Mouse (Mus musculus): Measurements from ENCODE around the gene Uqcr10.

Uqcr10 gene

GRCm38 (mm10) chr11:4704072-4704964 is at the start of gene Uqcr10, which contains the start of gene Zmat5:
Gene Uqcr10 (minus strand): TSS chr11:4704342.
Gene Zmat5 (plus strand): TSS chr11:4704678.
- peak; percentile 94 for DNase-seq

GRCm38 (mm10) chr11:4752836-4753235 is 48.7 kb upstream of the Uqcr10 start:
- DNase-seq: no peak

- DNase-seq: peak; percentile 79 to 81
Measured at GRCm38 (mm10) chr11:4750263-4750662, 46.1 kb upstream of the Uqcr10 start.

- no peak for DNase-seq
Measured at GRCm38 (mm10) chr11:4747285-4747684, 43.1 kb upstream of the Uqcr10 start.

GRCm38 (mm10) chr11:4746733-4747132 is 42.6 kb upstream of the Uqcr10 start, which contains the start of gene Cabp7:
Gene Cabp7 (minus strand): TSS chr11:4746778.
- no peak for DNase-seq

- DNase-seq: no peak
Measured at GRCm38 (mm10) chr11:4745969-4746368, 41.8 kb upstream of the Uqcr10 start.

- no peak for DNase-seq
Measured at GRCm38 (mm10) chr11:4744691-4745090, 40.5 kb upstream of the Uqcr10 start.

- DNase-seq: no peak
Measured at GRCm38 (mm10) chr11:4740785-4741184, 36.6 kb upstream of the Uqcr10 start.

- no peak for DNase-seq
Measured at GRCm38 (mm10) chr11:4738719-4739118, 34.6 kb upstream of the Uqcr10 start.

GRCm38 (mm10) chr11:4737682-4738081 is 33.5 kb upstream of the Uqcr10 start:
- no peak for DNase-seq

GRCm38 (mm10) chr11:4736355-4736754 is 32.2 kb upstream of the Uqcr10 start:
- DNase-seq: no peak

GRCm38 (mm10) chr11:4734179-4734578 is 30.0 kb upstream of the Uqcr10 start:
- no peak for DNase-seq

GRCm38 (mm10) chr11:4731781-4732180 is 27.6 kb upstream of the Uqcr10 start:
- DNase-seq: no peak

GRCm38 (mm10) chr11:4730913-4731312 is 26.8 kb upstream of the Uqcr10 start:
- DNase-seq: no peak

- peak in 1 of 2 experiments; percentile 46 for DNase-seq
Measured at GRCm38 (mm10) chr11:4730096-4730495, 26.0 kb upstream of the Uqcr10 start.

- peak; percentile 54 to 71 for DNase-seq
Measured at GRCm38 (mm10) chr11:4729603-4730002, 25.5 kb upstream of the Uqcr10 start.

GRCm38 (mm10) chr11:4721728-4722127 is 17.6 kb upstream of the Uqcr10 start:
- no peak for DNase-seq

- no peak for DNase-seq
Measured at GRCm38 (mm10) chr11:4720900-4721580, 16.9 kb upstream of the Uqcr10 start.

- no peak for DNase-seq
Measured at GRCm38 (mm10) chr11:4720393-4720792, 16.3 kb upstream of the Uqcr10 start.

- DNase-seq: no peak
Measured at GRCm38 (mm10) chr11:4719961-4720360, 15.8 kb upstream of the Uqcr10 start.

- DNase-seq: no peak
Measured at GRCm38 (mm10) chr11:4718548-4718947, 14.4 kb upstream of the Uqcr10 start.

GRCm38 (mm10) chr11:4716530-4717236 is 12.5 kb upstream of the Uqcr10 start:
- no peak for DNase-seq

GRCm38 (mm10) chr11:4715596-4715995 is 11.5 kb upstream of the Uqcr10 start:
- DNase-seq: no peak

Measured in lung, postnatal 4 days (tissue).